Mouse (Mus musculus) lung, postnatal 0 days (tissue): ENCODE measurements around the gene 1700001C19Rik.

Source experiments
- CTCF ChIP-seq: IDR thresholded peaks from 2 replicates; pipeline ENCODE4 v1.5.1; 2016; ENCODE audit warnings: antibody characterized with exemption, mild to moderate bottlenecking
- EP300 ChIP-seq: IDR thresholded peaks from 2 replicates; pipeline ENCODE4 v1.6.1; 2016; ENCODE audit warnings: antibody characterized with exemption, mild to moderate bottlenecking, control low read depth

DNA sequence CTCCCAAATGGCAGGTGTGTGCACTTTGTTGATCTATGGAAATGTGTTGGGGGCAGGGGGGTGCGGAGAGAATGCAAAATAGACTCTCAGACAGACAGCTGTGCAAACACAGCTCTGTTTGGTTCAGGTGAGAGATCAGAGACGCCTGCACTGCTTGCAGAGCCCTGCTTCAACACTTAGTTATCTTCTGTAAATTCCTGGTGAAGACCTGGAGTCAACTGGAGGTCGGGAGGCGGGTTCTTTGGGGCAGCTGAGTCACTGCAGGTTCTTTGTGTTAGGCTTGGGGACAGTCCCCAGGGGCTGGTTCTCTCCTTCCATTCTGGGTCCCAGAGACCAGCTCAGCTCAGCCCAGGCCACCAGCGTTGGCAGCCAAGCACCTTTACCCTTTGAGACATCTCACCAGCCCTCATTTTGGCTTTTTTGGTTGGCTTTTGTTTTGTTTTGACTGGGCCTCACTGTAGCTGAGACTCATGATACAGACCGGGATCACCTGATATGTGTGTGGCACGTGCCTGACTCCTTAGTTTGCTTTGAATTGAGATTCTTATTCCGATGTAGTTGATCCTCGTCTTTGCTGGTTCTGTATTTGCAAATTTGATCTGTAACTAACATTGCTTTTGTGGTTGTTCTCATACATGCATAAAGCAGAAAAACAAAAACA lies 25.7 kb upstream of the 1700001C19Rik start:
- TF ChIP-seq CTCF (no peak), EP300 (no peak)
